Mouse (Mus musculus) lung, postnatal 0 days (tissue): Measurements from ENCODE around the gene Hdhd3.

ENCODE experiments used
- CTCF ChIP-seq: IDR thresholded peaks from 2 replicates; pipeline ENCODE4 v1.5.1; 2016; ENCODE audit warnings: antibody characterized with exemption, mild to moderate bottlenecking
- EP300 ChIP-seq: IDR thresholded peaks from 2 replicates; pipeline ENCODE4 v1.6.1; 2016; ENCODE audit warnings: antibody characterized with exemption, mild to moderate bottlenecking, control low read depth

DNA sequence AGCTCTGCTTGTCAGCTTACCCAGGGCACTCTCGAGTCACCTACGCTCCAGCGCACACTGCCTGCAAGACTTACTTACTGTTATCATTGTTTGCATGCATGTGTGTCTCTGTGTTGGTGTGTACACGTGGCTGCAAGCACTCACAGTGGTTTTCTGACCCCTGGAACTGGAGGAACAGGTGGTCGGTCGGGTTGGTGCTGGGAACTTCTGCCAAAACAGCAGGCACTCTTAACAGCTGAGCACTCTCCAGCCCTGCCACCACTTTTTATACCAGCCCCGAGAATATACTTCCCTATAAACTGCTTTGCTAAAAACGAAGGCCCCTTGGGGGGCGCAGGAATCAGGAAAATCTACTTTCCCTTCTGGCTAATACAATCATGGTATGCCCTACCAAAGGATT, 9.0 kb downstream of the Hdhd3 start:
- TF ChIP-seq EP300 (no peak), CTCF (no peak)
